Mouse (Mus musculus) C2C12 (cell line): ENCODE data around the gene Il17rd. TPM values are rescaled to one million over a fixed set of nuclear protein-coding genes. Genes with fewer than 3 reads are reported as not detected.

Experiments
- H3K27me3 ChIP-seq: one replicate; pipeline ENCODE4 v1.6.1; 2011; ENCODE audit not compliant: control insufficient read depth, insufficient read depth, insufficient read length
- H3K36me3 ChIP-seq: one replicate; pipeline ENCODE4 v1.6.1; 2011; ENCODE audit not compliant: control insufficient read depth, insufficient read depth
- H3K4me3 ChIP-seq: one replicate; pipeline ENCODE4 v1.5.1; 2011; ENCODE audit warnings: mild to moderate bottlenecking, control low read depth; ENCODE audit not compliant: poor library complexity, insufficient read depth, severe bottlenecking
- H3K79me2 ChIP-seq: one replicate; pipeline ENCODE4 v1.6.1; 2011; ENCODE audit not compliant: control insufficient read depth, insufficient read depth
- H3K79me3 ChIP-seq: one replicate; pipeline ENCODE4 v1.6.1; 2011; ENCODE audit warnings: low read depth, control low read depth
- H3ac ChIP-seq: one replicate; pipeline ENCODE3; 2011; ENCODE audit warnings: low read depth; ENCODE audit not compliant: control insufficient read depth, insufficient read length
- CEBPB ChIP-seq: IDR thresholded peaks from one replicate; pipeline ENCODE4 v1.6.1; 2011; ENCODE audit warnings: low read depth, mild to moderate bottlenecking, control low read depth, moderate library complexity
- CTCF ChIP-seq: IDR thresholded peaks from one replicate; pipeline ENCODE4 v1.5.1; 2011; ENCODE audit not compliant: control insufficient read depth, insufficient read depth, insufficient read length
- FOSL1 ChIP-seq: IDR thresholded peaks from one replicate; pipeline ENCODE4 v1.8.0; 2011; ENCODE audit warnings: mild to moderate bottlenecking, low read length; ENCODE audit not compliant: poor library complexity, insufficient read depth, severe bottlenecking
- MAX ChIP-seq: IDR thresholded peaks from one replicate; pipeline ENCODE4 v1.6.1; 2011; ENCODE audit warnings: mild to moderate bottlenecking, control low read depth
- MYOD1 ChIP-seq: IDR thresholded peaks from one replicate; pipeline ENCODE4 v1.6.1; 2011; ENCODE audit warnings: low read depth; ENCODE audit not compliant: control insufficient read depth, insufficient read length
- MYOG ChIP-seq: IDR thresholded peaks from one replicate; pipeline ENCODE4 v1.6.1; 2011; ENCODE audit not compliant: control insufficient read depth, insufficient read length; ENCODE audit errors: extremely low read depth
- USF1 ChIP-seq: IDR thresholded peaks from one replicate; pipeline ENCODE4 v1.6.1; 2011; ENCODE audit warnings: low read depth, mild to moderate bottlenecking, control low read depth, moderate library complexity
- polyA plus RNA-seq: library from polyadenylated mRNA; unstranded; fragments of >200 nt; fragmentation: generic; extraction: Trizol; gene quantifications from one replicate; pipeline ENCODE4 v1.2.1, GENCODE M21; 2012; ENCODE audit warnings: missing spikeins

The Il17rd gene
- polyA plus RNA-seq, 1 experiment, result 1.2 TPM

DNA sequence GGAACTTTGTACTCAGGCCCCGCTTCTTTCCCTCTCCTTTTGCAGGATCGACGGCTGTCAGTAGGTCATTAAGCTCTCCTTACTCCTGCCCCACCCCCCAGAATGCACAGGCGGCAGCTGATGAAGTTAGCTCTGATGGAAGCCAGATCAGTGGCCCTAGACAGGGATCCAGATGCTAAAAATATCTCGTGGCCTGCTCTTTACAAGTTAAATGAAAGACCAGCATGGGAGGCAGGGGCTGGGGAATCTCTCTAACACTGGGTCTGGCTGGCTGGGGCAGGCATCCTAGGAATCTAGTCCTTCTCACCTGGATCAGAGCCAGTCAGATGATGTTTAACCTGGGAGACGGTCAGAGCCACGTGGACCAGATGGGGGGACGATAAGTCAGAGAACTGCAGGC lies 112.7 kb downstream of the Il17rd start:
- no peaks in the 10 kb centered on the region for H3K79me3 ChIP-seq
- H3K36me3 ChIP-seq, result no peaks in the 10 kb centered on the region
- H3K79me2 ChIP-seq, result no peaks in the 10 kb centered on the region
- H3K27me3 ChIP-seq, result no peaks in the 10 kb centered on the region
- TF ChIP-seq MAX (no peak), MYOG (no peak), USF1 (no peak), CEBPB (no peak), FOSL1 (no peak), MYOD1 (no peak), CTCF (no peak)
- no peak overlapping the region for H3ac ChIP-seq
- H3K4me3 ChIP-seq, result no peak overlapping the region

DNA sequence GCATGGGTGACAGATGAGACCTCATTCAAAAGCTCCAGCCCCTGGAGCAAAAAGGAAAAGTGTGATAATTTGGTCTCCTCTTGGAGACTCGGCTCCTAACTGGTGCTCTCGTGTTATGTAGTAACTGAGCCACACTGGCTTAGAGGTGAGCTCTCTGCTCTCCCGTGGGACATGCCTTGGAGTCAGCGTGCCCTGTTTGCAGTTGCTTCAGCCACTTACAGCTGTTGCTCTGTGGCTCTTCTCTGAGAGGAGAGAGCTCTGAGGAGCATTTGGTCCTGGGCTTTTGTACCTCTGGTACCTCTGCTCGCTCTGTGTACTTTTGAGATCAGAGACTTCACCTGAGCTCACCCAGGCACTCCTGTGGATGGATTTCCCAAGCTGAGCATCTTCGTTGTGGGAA lies 116.3 kb downstream of the Il17rd start:
- Histone ChIP-seq H3K79me3 (no peaks in the 10 kb centered on the region), H3K36me3 (no peaks in the 10 kb centered on the region), H3K79me2 (no peaks in the 10 kb centered on the region), H3K27me3 (no peaks in the 10 kb centered on the region), H3K4me3 (no peak overlapping the region), H3ac (no peak overlapping the region)
- TF ChIP-seq MAX (no peak), USF1 (no peak), FOSL1 (no peak), MYOD1 (no peak), MYOG (no peak), CEBPB (no peak), CTCF (no peak)

GRCm38 (mm10) chr14:27156032-27156431 lies 117.3 kb downstream of the Il17rd start:
- no peaks in the 10 kb centered on the region for H3K36me3 ChIP-seq
- no peak overlapping the region for H3K4me3 ChIP-seq
- no peak overlapping the region for H3ac ChIP-seq
- no peaks in the 10 kb centered on the region for H3K79me2 ChIP-seq
- no peaks in the 10 kb centered on the region for H3K79me3 ChIP-seq
- TF ChIP-seq CEBPB (peak; percentile 86), MAX (no peak)
- H3K27me3 ChIP-seq, result no peaks in the 10 kb centered on the region

Other genes with a start within 250 kb of the Il17rd start
- gene Asb14, start 144.4 kb upstream of the Il17rd start, polyA plus RNA-seq, result not detected
- gene Appl1, start 67.7 kb upstream of the Il17rd start, polyA plus RNA-seq, result 2.9 TPM
- gene Hesx1, start 44.5 kb upstream of the Il17rd start, polyA plus RNA-seq, result not detected
- 1.1 TPM for gene Arhgef3, start 76.0 kb downstream of the Il17rd start, polyA plus RNA-seq